Mouse (Mus musculus) Patski (cell line): Measurements from ENCODE around the gene Slc25a29. TPM values are rescaled to one million over a fixed set of nuclear protein-coding genes. Genes with fewer than 3 reads are reported as not detected.

Experiments used
- ATAC-seq: fragments of 100-300 bp; one replicate; pipeline ENCODE4 v1.8.0; 2021
- CTCF ChIA-PET: fragments of 350-600 bp; sonication (Branson Sonifier 250); formaldehyde crosslinking; loops from one replicate; lab custom pipeline; 2022; ENCODE audit warnings: inconsistent platforms; lab: Charles Lee
- POLR2A ChIA-PET: fragments of 350-600 bp; sonication (Branson Sonifier 250); formaldehyde crosslinking; loops from one replicate; lab custom pipeline; 2022; ENCODE audit warnings: antibody characterized with exemption, inconsistent platforms; lab: Charles Lee
- DNase-seq: peaks from one replicate; pipeline ENCODE4 v3.0.0-alpha.2; 2011; ENCODE audit warnings: low read depth, low spot score
- H3K27me3 ChIP-seq: fragments of 371-371 bp; one replicate; pipeline ENCODE4 v1.5.1; 2021
- CTCF ChIP-seq: fragments of 100-300 bp; IDR thresholded peaks from one replicate; pipeline ENCODE4 v1.5.1; 2021
- in situ Hi-C: fragments of 300-500 bp; cut with MboI; formaldehyde crosslinking; loops from 3 replicates; pipeline ENCODE4 v1.11.1; 2018; ENCODE audit warnings: low pct_unique_long_range_greater_than_20kb, mixed read lengths
- polyA plus RNA-seq: library from polyadenylated mRNA; unstranded; gene quantifications from one replicate; pipeline ENCODE4 v1.2.3, GENCODE M21; 2021

Gene Slc25a29
- polyA plus RNA-seq, 1 experiment from 2014 or later: 11.8 TPM

- no peaks in the 10 kb centered on the region for H3K27me3 ChIP-seq
- ATAC-seq (no peak), DNase-seq (no peak)
- in situ Hi-C loops: no loop called here
- ChIA-PET POLR2A (no interaction called here), CTCF (interaction anchor here (1.1 kb wide), 1 partner anchor 8 kb away, joined by 4 read pairs; no protein-coding TSS in a partner anchor)
- no peak for TF ChIP-seq CTCF
Observed at GRCm38 (mm10) chr12:108804388-108804787, 31.3 kb downstream of the Slc25a29 start.

GRCm38 (mm10) chr12:108801613-108802012 lies 34.1 kb downstream of the Slc25a29 start:
- no peak for DNase-seq
- in situ Hi-C loops: no loop called here
- CTCF ChIA-PET: no interaction called here
- no peak for ATAC-seq
- no peaks in the 10 kb centered on the region for H3K27me3 ChIP-seq
- no peak for TF ChIP-seq CTCF
- POLR2A ChIA-PET: interaction anchor here (1.1 kb wide), 1 partner anchor 35 kb away, joined by 4 read pairs; no protein-coding TSS in a partner anchor

DNA sequence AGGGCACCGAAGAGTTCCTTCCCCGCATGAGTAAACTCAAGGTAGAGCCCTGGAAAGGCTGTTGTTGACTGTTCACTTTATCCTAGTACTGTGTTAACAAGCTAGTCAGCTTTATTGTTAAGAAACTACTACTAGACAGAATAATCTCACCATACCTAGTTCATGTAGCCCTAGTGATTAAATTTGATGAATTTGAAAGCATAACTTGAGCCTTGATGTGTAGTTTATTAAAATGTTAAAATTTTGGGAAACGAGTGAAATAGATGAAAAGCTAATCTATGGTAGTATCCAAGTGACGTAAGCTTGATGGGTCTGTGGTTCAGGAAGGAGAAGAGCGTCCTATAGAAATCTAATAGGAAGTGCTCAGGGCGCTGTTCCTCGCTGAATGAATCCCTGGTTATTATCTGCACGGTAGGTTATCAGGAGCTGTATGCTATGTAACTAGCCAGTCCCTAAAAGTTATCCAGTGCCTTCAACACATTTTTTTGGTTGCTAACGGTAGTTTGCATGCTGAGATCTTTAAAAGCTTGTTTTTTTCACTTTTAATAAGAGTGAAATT lies 40.6 kb downstream of the Slc25a29 start:
- no peak for DNase-seq
- POLR2A ChIA-PET: interaction anchor here (1.2 kb wide), 1 partner anchor 17 kb away, joined by 3 read pairs; no protein-coding TSS in a partner anchor
- CTCF ChIA-PET: no interaction called here
- no peaks in the 10 kb centered on the region for H3K27me3 ChIP-seq
- no peak for ATAC-seq
- no peak for TF ChIP-seq CTCF
- in situ Hi-C loops: no loop called here

GRCm38 (mm10) chr12:108794078-108794711 lies 41.5 kb downstream of the Slc25a29 start:
- POLR2A ChIA-PET: no interaction called here
- CTCF ChIA-PET: no interaction called here
- H3K27me3 ChIP-seq: no peaks in the 10 kb centered on the region
- in situ Hi-C loops: no loop called here
- TF ChIP-seq CTCF: no peak
- ATAC-seq (peak; percentile 40), DNase-seq (no peak)

DNA sequence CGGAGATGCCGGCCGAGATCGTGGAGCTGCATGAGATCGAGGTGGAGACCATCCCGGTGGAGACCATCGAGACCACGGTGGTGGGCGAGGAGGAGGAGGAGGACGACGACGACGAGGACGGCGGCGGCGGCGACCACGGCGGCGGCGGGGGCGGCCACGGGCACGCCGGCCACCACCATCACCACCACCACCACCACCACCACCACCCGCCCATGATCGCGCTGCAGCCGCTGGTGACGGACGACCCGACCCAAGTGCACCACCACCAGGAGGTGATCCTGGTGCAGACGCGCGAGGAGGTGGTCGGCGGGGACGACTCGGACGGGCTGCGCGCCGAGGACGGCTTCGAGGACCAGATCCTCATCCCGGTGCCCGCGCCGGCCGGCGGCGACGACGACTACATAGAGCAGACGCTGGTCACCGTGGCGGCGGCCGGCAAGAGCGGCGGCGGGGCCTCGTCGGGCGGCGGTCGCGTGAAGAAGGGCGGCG lies 42.2 kb downstream of the Slc25a29 start:
- in situ Hi-C loops: no loop called here
- no peak for ATAC-seq

GRCm38 (mm10) chr12:108792546-108793452 lies 42.9 kb downstream of the Slc25a29 start, which contains the start of gene Yy1:
TSS of gene Yy1 (plus strand) at chr12:108792973.
- DNase-seq: peak; percentile 72
- no peaks in the 10 kb centered on the region for H3K27me3 ChIP-seq
- peak; percentile 88 for ATAC-seq
- CTCF ChIA-PET: no interaction called here
- in situ Hi-C loops: no loop called here
- POLR2A ChIA-PET: interaction anchor here (1.1 kb wide), 1 partner anchor 38 kb away, joined by 3 read pairs; no protein-coding TSS in a partner anchor
- no peak for TF ChIP-seq CTCF

More for the DNA sequence above, 42.2 kb downstream of the Slc25a29 start:
- no peak for DNase-seq
- TF ChIP-seq CTCF: no peak
- H3K27me3 ChIP-seq: no peaks in the 10 kb centered on the region
- ChIA-PET CTCF (no interaction called here), POLR2A (no interaction called here)

DNA sequence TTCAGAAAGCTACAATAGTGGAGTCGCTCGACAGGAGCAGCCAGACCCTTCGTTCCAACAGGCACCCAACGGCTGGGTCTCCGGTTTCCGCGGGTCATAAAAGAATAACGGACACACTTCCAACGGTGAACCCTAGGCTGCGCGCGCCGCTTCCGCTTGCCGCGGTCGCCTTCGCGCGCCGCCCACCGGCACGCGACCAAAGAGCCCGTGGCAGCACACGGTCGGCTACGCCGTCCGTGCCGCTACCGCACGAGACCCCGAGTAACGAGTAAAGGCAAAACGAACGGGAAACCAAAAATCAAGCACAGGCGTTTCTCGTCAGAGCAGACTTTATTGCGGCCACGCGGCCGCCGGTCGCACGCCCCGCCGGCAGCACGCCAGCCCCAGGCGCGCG lies 43.5 kb downstream of the Slc25a29 start:
- no peaks in the 10 kb centered on the region for H3K27me3 ChIP-seq
- ATAC-seq (peak; percentile 13), DNase-seq (no peak)
- ChIA-PET POLR2A (interaction anchor here (0.6 to 1.1 kb wide), 2 partner anchors 21 to 39 kb away, joined by 3 read pairs; no protein-coding TSS in a partner anchor), CTCF (no interaction called here)
- TF ChIP-seq CTCF: no peak
- in situ Hi-C loops: no loop called here

- CTCF ChIA-PET: no interaction called here
- H3K27me3 ChIP-seq: no peaks in the 10 kb centered on the region
- in situ Hi-C loops: no loop called here
- POLR2A ChIA-PET: no interaction called here
- TF ChIP-seq CTCF: no peak
- DNase-seq (no peak), ATAC-seq (no peak)
Observed at GRCm38 (mm10) chr12:108787329-108787728, 48.4 kb downstream of the Slc25a29 start.

- in situ Hi-C loops: no loop called here
- H3K27me3 ChIP-seq: no peaks in the 10 kb centered on the region
- POLR2A ChIA-PET: no interaction called here
- no peak for TF ChIP-seq CTCF
- CTCF ChIA-PET: no interaction called here
- no peak for ATAC-seq
- DNase-seq: no peak
Observed at GRCm38 (mm10) chr12:108785161-108785560, 50.5 kb downstream of the Slc25a29 start.

DNA sequence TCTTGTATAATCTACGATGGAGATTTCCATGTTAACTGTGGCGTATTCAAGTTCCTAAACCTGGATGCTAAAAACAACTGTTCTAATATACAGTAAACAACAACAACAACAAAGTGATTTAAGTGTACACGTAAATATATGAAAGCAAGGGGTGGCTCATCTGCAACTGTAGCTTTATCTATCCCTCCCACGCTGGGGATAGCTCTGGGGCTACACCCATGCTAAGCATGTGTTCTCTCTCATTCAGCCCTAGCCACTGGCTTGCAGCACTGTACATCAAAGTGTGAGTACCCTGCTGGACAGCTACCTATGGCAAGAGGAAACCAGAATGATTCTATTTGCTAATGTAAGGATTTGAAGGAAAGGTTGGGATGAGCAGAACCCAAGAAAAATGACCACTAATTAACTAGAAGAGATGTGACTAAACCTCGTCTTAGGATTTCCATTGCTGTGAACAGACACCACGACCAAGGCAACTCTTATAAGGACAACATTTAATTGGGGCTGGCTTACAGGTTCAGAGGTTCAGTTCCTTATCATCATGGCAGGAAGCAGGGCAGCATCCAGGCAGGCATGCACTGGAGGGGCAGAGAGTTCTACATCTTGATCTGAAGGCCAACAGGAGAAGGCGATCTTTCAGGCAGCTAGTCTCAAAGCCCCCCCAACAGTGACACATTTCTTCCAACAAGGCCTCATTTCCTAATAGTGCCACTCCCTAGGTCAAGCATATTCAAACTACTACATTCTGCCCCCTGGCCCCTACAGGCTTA lies 55.4 kb downstream of the Slc25a29 start:
- in situ Hi-C loops: no loop called here
- DNase-seq: no peak
- CTCF ChIA-PET: no interaction called here
- no peak for TF ChIP-seq CTCF
- no peak for ATAC-seq
- POLR2A ChIA-PET: interaction anchor here (0.6 kb wide), 1 partner anchor 1463 kb away, joined by 6 read pairs; no protein-coding TSS in a partner anchor
- no peaks in the 10 kb centered on the region for H3K27me3 ChIP-seq

Other genes starting within 250 kb of the Slc25a29 start
- 0.54 TPM for gene Degs2, start 133.6 kb downstream of the Slc25a29 start, polyA plus RNA-seq
- 53.2 TPM for gene Yy1, start 42.9 kb downstream of the Slc25a29 start, polyA plus RNA-seq
- gene Slc25a47, start 163 bp upstream of the Slc25a29 start, polyA plus RNA-seq: 3.7 TPM
- 7.5 TPM for gene Wdr25, start 57.7 kb upstream of the Slc25a29 start, polyA plus RNA-seq
- gene Wars, start 58.3 kb upstream of the Slc25a29 start, polyA plus RNA-seq: 77.1 TPM
- 0.28 TPM for gene Begain, start 232.3 kb upstream of the Slc25a29 start, polyA plus RNA-seq